Mouse (Mus musculus): ENCODE data around the gene Fbxo42.

GRCm38 (mm10) chr4:141242651-141243241, 95.0 kb downstream of the Fbxo42 start:
- TF ChIP-seq RAD21 (IDR thresholded peaks at IDR 0.05; ENCODE audit: low read depth, low read length) (no peak), ZKSCAN1 (IDR thresholded peaks at IDR 0.05; ENCODE audit: low read depth, low read length) (no peak), CTCF (IDR thresholded peaks at IDR 0.05 in 2 of 3, conservative IDR thresholded peaks at IDR 0.05 in 1 of 3; ENCODE audit: control insufficient read depth in 1 of 3, insufficient read depth in 1 of 3, low read depth in 2 of 3, low read length in 3 of 3, poor library complexity in 1 of 3, severe bottlenecking in 1 of 3) (no peak), ZC3H11A (IDR thresholded peaks at IDR 0.05; ENCODE audit: low read depth, low read length) (no peak), CHD1 (IDR thresholded peaks at IDR 0.05; ENCODE audit: low read depth, low read length) (no peak), POLR2A (IDR thresholded peaks at IDR 0.05; ENCODE audit: control insufficient read depth in 1 of 2, insufficient read depth in 1 of 2, low read depth in 1 of 2, low read length in 2 of 2, poor library complexity in 1 of 2) (no peak), USF2 (IDR thresholded peaks at IDR 0.05; ENCODE audit: borderline replicate concordance in 1 of 2, insufficient read depth in 1 of 2, low read depth in 1 of 2, low read length in 2 of 2) (no peak), GATA1 (IDR thresholded peaks at IDR 0.05; ENCODE audit: low read depth, low read length) (no peak), MEF2A (IDR thresholded peaks at IDR 0.05; ENCODE audit: extremely low read depth, insufficient replicate concordance, low read depth, low read length, poor library complexity, severe bottlenecking) (no peak), POLR2AphosphoS2 (IDR thresholded peaks at IDR 0.05; ENCODE audit: low read length) (no peak), NELFE (IDR thresholded peaks at IDR 0.05; ENCODE audit: low read depth, low read length) (no peak), ZNF384 (IDR thresholded peaks at IDR 0.05; ENCODE audit: low read depth, low read length) (no peak)
